Mouse (Mus musculus): ENCODE data around the gene Hs3st6.
A peak's percentile ranks its signal among the peaks of the same experiment; 100 is the strongest.

Hs3st6 gene

DNA sequence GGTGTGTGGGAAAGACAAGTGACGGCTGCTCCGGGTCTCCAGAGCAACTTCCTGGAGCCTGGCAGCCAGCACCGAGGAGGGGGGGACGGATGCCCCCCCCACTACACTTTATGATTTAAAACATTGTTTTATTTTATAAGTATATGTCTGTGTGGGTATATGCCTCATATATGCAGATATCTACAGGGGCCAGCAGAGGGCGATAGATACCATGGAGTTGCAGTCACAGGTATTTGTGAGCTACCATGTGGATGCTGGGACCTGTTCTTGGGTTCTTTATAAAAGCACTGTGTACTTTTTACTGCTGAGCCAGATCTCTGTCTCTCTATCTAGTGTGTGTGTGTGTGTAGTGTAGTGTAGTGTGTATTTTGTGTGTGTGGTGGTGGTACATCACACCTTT is 20.5 kb downstream of the Hs3st6 start:
- DNase-seq = no peak

DNA sequence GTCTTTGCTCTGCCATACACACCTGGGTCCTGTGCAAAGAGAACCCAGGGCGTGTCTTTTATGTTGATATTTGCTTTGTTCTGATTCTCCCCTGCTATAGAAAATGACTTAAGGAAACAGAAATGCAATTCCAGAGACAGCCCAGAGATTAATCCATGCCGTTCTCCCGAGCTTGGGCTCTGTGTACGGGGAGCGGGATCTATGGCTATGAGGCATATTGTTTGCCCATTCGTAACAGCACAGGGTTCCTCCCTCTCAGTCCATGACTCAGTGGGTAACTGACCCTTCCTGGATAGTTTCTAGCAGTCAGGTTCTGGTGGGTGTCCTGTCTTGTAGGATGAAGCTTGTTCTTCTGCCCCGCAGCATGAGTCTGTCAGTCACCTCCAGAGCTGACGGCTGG is 22.4 kb downstream of the Hs3st6 start:
- no peak for DNase-seq

GRCm38 (mm10) chr17:24777073-24777472 is 24.3 kb downstream of the Hs3st6 start:
- DNase-seq = no peak

DNA sequence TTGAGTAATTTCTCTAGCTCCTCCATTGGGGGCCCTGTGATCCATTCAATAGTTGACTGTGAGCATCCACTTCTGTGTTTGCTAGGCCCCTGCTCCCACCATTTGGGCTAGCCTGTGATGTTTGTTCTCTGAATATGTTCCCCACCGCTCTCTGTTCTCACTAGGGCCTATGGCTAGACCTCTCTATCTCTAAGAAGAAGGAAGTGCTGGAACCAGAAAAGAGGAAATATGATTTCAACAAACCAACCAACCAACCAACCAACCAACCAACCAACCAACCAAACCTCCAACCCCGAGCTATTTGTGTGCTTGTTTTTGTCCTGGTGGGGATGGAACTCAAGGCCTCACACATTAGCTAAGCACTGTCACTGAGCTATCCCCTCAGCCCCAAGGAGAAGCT is 28.0 kb downstream of the Hs3st6 start:
- DNase-seq = no peak

- DNase-seq = no peak
Observed at GRCm38 (mm10) chr17:24792190-24792589, 39.4 kb downstream of the Hs3st6 start.

GRCm38 (mm10) chr17:24794791-24795190 is 42.0 kb downstream of the Hs3st6 start:
- peak; percentile 15 to 21 for DNase-seq

GRCm38 (mm10) chr17:24796969-24797368 is 44.2 kb downstream of the Hs3st6 start:
- no peak for DNase-seq

DNA sequence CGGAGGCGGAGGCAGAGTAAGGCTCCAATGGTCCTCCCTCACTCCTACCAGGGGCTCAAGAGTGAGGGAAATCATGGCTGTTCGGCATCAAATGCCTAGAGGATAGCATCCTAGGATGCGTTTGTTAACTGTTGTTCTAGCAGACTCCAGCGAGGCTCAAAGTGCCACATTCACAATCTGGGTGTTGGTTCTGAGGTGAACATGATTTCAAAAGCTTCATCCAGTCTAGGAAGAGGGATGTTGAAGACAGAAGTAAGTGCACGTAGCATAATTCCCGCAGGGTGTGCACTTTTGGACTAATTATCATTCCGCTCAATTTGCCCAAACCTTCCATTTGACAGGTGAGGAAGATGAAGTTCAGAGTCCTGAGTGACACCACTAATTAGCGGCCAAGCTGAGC is 45.4 kb downstream of the Hs3st6 start:
- DNase-seq = no peak

- DNase-seq = no peak
Observed at GRCm38 (mm10) chr17:24799476-24799875, 46.7 kb downstream of the Hs3st6 start.

GRCm38 (mm10) chr17:24800524-24800923 is 47.7 kb downstream of the Hs3st6 start:
- DNase-seq = no peak

- peak; percentile 72 to 73 for DNase-seq
Observed at GRCm38 (mm10) chr17:24803952-24804951, 51.5 kb downstream of the Hs3st6 start, which contains the start of gene Meiob. Meiob (plus strand) TSS chr17:24804289.
